Mouse (Mus musculus) leukemia stem cell, adult 10-12 weeks (primary cell): ENCODE data around the gene Sh2d1b2. TPM values are rescaled to one million over a fixed set of nuclear protein-coding genes. Genes with fewer than 3 reads are reported as not detected.

Experiments
- polyA plus RNA-seq: library from polyadenylated mRNA; stranded (reverse); fragments of >175 nt; gene quantifications from 2 replicates; pipeline ENCODE4 v1.2.3, GENCODE M21; 2012; ENCODE audit warnings: low replicate concordance

Gene Sh2d1b2
- polyA plus RNA-seq = not detected in 2 replicates

GRCm38 (mm10) chr1:170232688-170233087 is at the start of gene Sh2d1b2:
Gene Sh2d1b2, plus strand, starts transcription at chr1:170232749.

GRCm38 (mm10) chr1:170214757-170215522 is 17.6 kb upstream of the Sh2d1b2 start, which contains the start of gene Uhmk1:
Gene Uhmk1, minus strand, starts transcription at chr1:170215397.

GRCm38 (mm10) chr1:170277016-170277415 is 44.5 kb downstream of the Sh2d1b2 start, which contains the start of gene Sh2d1b1:
Gene Sh2d1b1, plus strand, starts transcription at chr1:170277320.

Other genes starting within 250 kb of the Sh2d1b2 start
- 0.06 and 0.09 TPM in 2 replicates for gene Ddr2, start 122.0 kb upstream of the Sh2d1b2 start, polyA plus RNA-seq
- gene Uap1, start 57.8 kb upstream of the Sh2d1b2 start, polyA plus RNA-seq = 3.7 and 7.8 TPM in 2 replicates
- gene Uhmk1, start 17.4 kb upstream of the Sh2d1b2 start, polyA plus RNA-seq = 2.1 and 4.4 TPM in 2 replicates
- gene Sh2d1b1, start 44.6 kb downstream of the Sh2d1b2 start, polyA plus RNA-seq = 0.24 and 0.48 TPM in 2 replicates
- 0.91 and 0.93 TPM in 2 replicates for gene Gm7694, start 73.6 kb downstream of the Sh2d1b2 start, polyA plus RNA-seq
- gene Spata46, start 76.1 kb downstream of the Sh2d1b2 start, polyA plus RNA-seq = not detected in 2 replicates